Mouse (Mus musculus) heart, embryonic 14.5 days (tissue): ENCODE data around the gene Cdk6. TPM values are rescaled to one million over a fixed set of nuclear protein-coding genes. Genes with fewer than 3 reads are reported as not detected.

Experiments
- ATAC-seq: fragments of 200-750 bp; cut with Nextera tagmentation; 2 replicates; pipeline ENCODE4 v1.8.0; 2017; ENCODE audit warnings: low read depth, moderate TSS enrichment; ENCODE audit not compliant: insufficient number of reproducible peaks, insufficient read depth, low FRiP score
- H3K27ac ChIP-seq, 2 experiments: fragments of 200-500 bp in 1 of 2; fragments of 300-500 bp in 1 of 2; sonication (generic) in 1 of 2; replicated peaks in 1 of 2; 2 replicates each; pipeline ENCODE4 v1.5.1; 2012 to 2014; ENCODE audit warnings: low read depth in 2 of 2, low read length in 2 of 2, control low read depth in 1 of 2, mild to moderate bottlenecking in 1 of 2, mixed read lengths in 1 of 2; ENCODE audit not compliant: control insufficient read depth in 1 of 2, insufficient read depth in 1 of 2
- H3K27me3 ChIP-seq: fragments of 300-500 bp; sonication (generic); 2 replicates; pipeline ENCODE4 v1.6.1; 2014; ENCODE audit warnings: mild to moderate bottlenecking, low read length, control low read depth; ENCODE audit not compliant: control insufficient read depth, insufficient read depth
- H3K36me3 ChIP-seq: fragments of 300-500 bp; sonication (generic); 2 replicates; pipeline ENCODE4 v1.6.1; 2014; ENCODE audit warnings: mild to moderate bottlenecking, control low read depth, low read length, mixed read lengths; ENCODE audit not compliant: control insufficient read depth, insufficient read depth
- H3K4me1 ChIP-seq, 2 experiments: fragments of 200-500 bp in 1 of 2; fragments of 300-500 bp in 1 of 2; sonication (generic) in 1 of 2; 2 replicates each; pipeline ENCODE4 v1.6.1; 2012 to 2014; ENCODE audit warnings: low read length in 2 of 2, control low read depth in 1 of 2, mixed read lengths in 1 of 2; ENCODE audit not compliant: control insufficient read depth in 2 of 2, insufficient read depth in 2 of 2
- H3K4me2 ChIP-seq: fragments of 300-500 bp; sonication (generic); 2 replicates; pipeline ENCODE4 v1.6.1; 2014; ENCODE audit warnings: mild to moderate bottlenecking, low read length
- H3K4me3 ChIP-seq, 2 experiments: fragments of 200-500 bp in 1 of 2; fragments of 300-500 bp in 1 of 2; sonication (generic) in 1 of 2; 2 replicates each; pipeline ENCODE4 v1.5.1; 2012 to 2014; ENCODE audit warnings: low read length in 2 of 2, mild to moderate bottlenecking in 2 of 2, control low read depth in 1 of 2, low read depth in 1 of 2, moderate library complexity in 1 of 2; ENCODE audit not compliant: control insufficient read depth in 1 of 2, insufficient read depth in 1 of 2
- H3K9ac ChIP-seq: fragments of 300-500 bp; sonication (generic); 2 replicates; pipeline ENCODE4 v1.6.1; 2014; ENCODE audit warnings: mild to moderate bottlenecking, low read length
- H3K9me3 ChIP-seq: fragments of 300-500 bp; sonication (generic); 2 replicates; pipeline ENCODE4 v1.6.1; 2016; ENCODE audit warnings: low read length, control low read depth; ENCODE audit not compliant: control insufficient read depth
- WGBS: fragments of 180-500 bp; shearing (Covaris S2); extraction: QIAGEN DNeasy Blood & Tissue Kit; methylation state at CpG from one replicate; pipeline ENCODE4 v1.1.7; 2014; 5-methylcytosine and 5-hydroxymethylcytosine counted together
- polyA plus RNA-seq: library from polyadenylated mRNA; unstranded; fragments of >200 nt; fragmentation: Nextera tagmentation; extraction: Ambion mirVana; gene quantifications from 2 replicates; pipeline ENCODE4 v1.2.1, GENCODE M21; 2014

Cdk6 gene
- polyA plus RNA-seq, 1 experiment from 2014 or later, result 32.1 TPM

GRCm38 (mm10) chr5:3505553-3505952, 164.3 kb downstream of the Cdk6 start:
- Histone ChIP-seq H3K36me3 (no peaks in the 10 kb centered on the region), H3K27ac (no peak overlapping the region), H3K9ac (no peak overlapping the region), H3K4me3 (no peak overlapping the region), H3K4me1 (peaks cover 18 to 31% of the 10 kb centered on the region in 2 experiments), H3K4me2 (no peak overlapping the region), H3K27me3 (no peaks in the 10 kb centered on the region), H3K9me3 (no peaks in the 10 kb centered on the region)
- ATAC-seq, result no peak
- WGBS, result 60% methylated on average over 2 of the region's 2 CpGs

DNA sequence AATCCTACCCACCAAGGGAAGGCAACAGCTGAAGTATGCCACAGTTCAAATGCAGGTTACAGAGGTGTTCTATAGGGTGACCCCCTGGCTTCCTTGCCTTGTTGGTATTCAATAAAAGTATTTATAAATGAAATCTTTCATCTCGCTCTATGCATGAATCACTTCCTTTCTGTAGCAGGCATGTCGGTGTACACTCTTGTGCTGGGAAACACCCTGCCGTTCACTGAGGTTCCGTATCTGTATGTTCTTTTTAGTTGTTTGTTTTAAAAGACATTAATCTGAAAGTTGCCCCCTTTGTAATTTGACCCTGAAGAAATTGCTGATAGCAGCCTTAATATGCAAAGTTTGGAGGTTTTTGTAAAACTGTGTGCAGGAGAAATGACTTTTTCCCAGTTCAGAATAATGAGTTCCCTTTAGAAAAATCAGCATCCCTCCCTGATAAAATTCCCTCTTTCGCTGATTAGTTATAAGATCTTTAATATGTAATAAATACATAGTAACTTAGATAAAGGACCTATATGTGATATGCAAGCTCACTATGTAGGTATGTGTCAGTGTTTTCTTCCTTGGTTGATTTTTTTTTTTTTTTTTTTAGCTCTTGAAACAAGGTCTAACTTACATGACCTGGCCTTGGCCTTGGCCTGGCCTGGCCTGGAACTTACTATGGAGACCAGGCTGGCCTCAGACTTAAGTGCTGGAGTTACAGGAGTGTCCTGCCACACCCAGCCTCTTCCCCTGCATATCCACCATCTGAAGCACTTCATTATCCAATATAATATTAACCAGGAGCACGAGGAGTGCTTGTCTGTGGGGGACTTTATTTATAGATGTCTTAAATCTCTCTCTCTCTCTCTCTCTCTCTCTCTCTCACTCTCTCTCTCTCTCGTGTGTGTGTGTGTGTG, 167.4 kb downstream of the Cdk6 start:
- no peak overlapping the region for H3K4me2 ChIP-seq
- peaks cover 3 to 6% of the 10 kb centered on the region in 2 experiments; a peak in 3 of 4 replicates for H3K4me1 ChIP-seq
- no peaks in the 10 kb centered on the region for H3K36me3 ChIP-seq
- H3K9ac ChIP-seq, result no peak overlapping the region
- H3K27me3 ChIP-seq, result no peaks in the 10 kb centered on the region
- 62% methylated on average over 7 of the region's 7 CpGs for WGBS
- ATAC-seq, result no peak
- H3K27ac ChIP-seq, result no peak overlapping the region
- H3K4me3 ChIP-seq, result no peak overlapping the region
- H3K9me3 ChIP-seq, result no peaks in the 10 kb centered on the region

DNA sequence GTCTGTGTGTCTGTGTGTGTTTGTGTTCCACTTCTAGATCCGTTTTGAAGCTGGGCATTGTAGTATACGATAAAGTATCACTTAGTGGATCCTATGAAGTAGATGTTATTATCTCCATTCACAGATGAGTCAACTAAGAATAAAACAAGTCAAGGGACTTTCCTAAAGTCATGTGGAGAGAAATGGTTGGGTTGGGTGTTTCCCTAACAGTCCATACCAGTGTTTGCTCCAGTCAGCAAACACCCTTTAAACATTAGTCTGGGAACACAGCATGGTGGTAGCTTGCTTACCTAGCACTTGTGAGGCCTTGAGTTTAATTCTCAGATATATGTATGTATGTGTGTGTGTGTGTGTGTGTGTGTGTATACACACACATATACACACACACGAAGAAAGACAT, 168.2 kb downstream of the Cdk6 start:
- Histone ChIP-seq H3K9me3 (no peaks in the 10 kb centered on the region), H3K4me3 (no peak overlapping the region), H3K4me1 (peaks cover 3 to 4% of the 10 kb centered on the region in 2 experiments; a peak in 1 of 4 replicates), H3K27me3 (no peaks in the 10 kb centered on the region), H3K36me3 (no peaks in the 10 kb centered on the region), H3K4me2 (no peak overlapping the region), H3K27ac (no peak overlapping the region), H3K9ac (no peak overlapping the region)
- no peak for ATAC-seq
- WGBS, result 83% methylated on average over 3 of the region's 3 CpGs

GRCm38 (mm10) chr5:3511097-3511795, 170.0 kb downstream of the Cdk6 start:
- 86% methylated on average over 10 of the region's 10 CpGs for WGBS
- H3K36me3 ChIP-seq, result no peaks in the 10 kb centered on the region
- no peak overlapping the region for H3K27ac ChIP-seq
- H3K27me3 ChIP-seq, result no peaks in the 10 kb centered on the region
- no peak overlapping the region for H3K4me2 ChIP-seq
- H3K9me3 ChIP-seq, result no peaks in the 10 kb centered on the region
- peaks cover 0 to 4% of the 10 kb centered on the region in 2 experiments; a peak in 2 of 4 replicates for H3K4me1 ChIP-seq
- no peak overlapping the region for H3K9ac ChIP-seq
- H3K4me3 ChIP-seq, result no peak overlapping the region
- no peak for ATAC-seq

GRCm38 (mm10) chr5:3512584-3512983, 171.3 kb downstream of the Cdk6 start:
- Histone ChIP-seq H3K9me3 (no peaks in the 10 kb centered on the region), H3K9ac (no peak overlapping the region), H3K4me2 (no peak overlapping the region), H3K27ac (no peak overlapping the region), H3K4me3 (no peak overlapping the region), H3K36me3 (no peaks in the 10 kb centered on the region), H3K27me3 (no peaks in the 10 kb centered on the region), H3K4me1 (peaks cover 2 to 4% of the 10 kb centered on the region in 2 experiments; a peak in 2 of 4 replicates)
- WGBS, result 52% methylated on average over 4 of the region's 4 CpGs
- ATAC-seq, result no peak

DNA sequence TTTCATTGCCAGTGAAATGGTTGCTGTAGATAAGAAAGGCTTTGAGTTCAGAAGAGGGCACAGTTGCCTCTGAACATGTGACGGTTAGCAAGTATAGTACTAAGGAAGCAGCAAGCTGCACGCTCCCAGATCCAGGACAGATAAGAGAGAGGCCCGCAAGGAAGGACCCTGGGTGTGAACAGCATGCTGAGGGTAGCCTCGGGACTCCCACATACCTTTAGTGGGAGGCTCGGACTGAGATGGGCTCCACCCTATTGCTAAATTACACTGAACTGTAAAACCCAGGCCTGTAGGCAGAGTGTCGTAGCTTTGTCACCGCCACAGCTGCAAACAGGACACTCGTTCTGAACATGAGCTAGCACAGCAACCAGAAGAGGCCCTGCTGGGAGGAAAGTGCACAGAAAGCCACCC, 173.6 kb downstream of the Cdk6 start:
- H3K9me3 ChIP-seq, result no peaks in the 10 kb centered on the region
- no peak overlapping the region for H3K27ac ChIP-seq
- no peak for ATAC-seq
- no peak overlapping the region for H3K4me2 ChIP-seq
- peaks cover 2 to 4% of the 10 kb centered on the region in 2 experiments; a peak in 2 of 4 replicates for H3K4me1 ChIP-seq
- peaks cover 11% of the 10 kb centered on the region for H3K36me3 ChIP-seq
- no peak overlapping the region for H3K4me3 ChIP-seq
- H3K27me3 ChIP-seq, result no peaks in the 10 kb centered on the region
- no peak overlapping the region for H3K9ac ChIP-seq
- 43% methylated on average over 8 of the region's 8 CpGs for WGBS

DNA sequence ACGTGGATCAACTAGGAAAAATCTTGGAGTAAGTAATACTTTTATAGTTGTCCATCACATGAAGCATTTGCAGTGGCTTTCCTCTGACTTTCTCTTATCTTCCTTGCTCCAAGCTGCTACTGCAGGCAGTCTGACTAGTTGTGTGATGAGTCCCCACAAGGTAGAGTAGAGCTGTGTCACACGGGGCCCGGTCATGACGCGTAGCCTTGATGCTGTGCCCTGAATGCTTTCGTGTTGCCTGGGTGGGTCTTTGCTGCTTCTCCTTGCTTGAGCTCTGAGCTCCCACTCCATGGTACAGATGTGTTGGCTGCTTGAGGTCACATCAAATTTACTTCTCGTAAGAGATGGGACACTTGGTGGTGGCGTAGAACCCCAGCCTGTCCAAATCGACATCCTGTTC, 174.2 kb downstream of the Cdk6 start:
- Histone ChIP-seq H3K4me3 (no peak overlapping the region), H3K4me2 (no peak overlapping the region), H3K27ac (no peak overlapping the region), H3K4me1 (peaks cover 2 to 4% of the 10 kb centered on the region in 2 experiments; a peak in 2 of 4 replicates), H3K27me3 (no peaks in the 10 kb centered on the region), H3K9ac (no peak overlapping the region), H3K9me3 (no peaks in the 10 kb centered on the region), H3K36me3 (peaks cover 17% of the 10 kb centered on the region)
- WGBS, result 87% methylated on average over 9 of the region's 9 CpGs
- ATAC-seq, result no peak
